Mouse (Mus musculus) lung, embryonic 16.5 days (tissue): Measurements from ENCODE around the gene Pmis2. TPM values are rescaled to one million over a fixed set of nuclear protein-coding genes. Genes with fewer than 3 reads are reported as not detected.

Source experiments
- ATAC-seq: fragments of 200-750 bp; cut with Nextera tagmentation; 2 replicates; pipeline ENCODE4 v1.8.0; 2017; ENCODE audit warnings: low read depth, mild to moderate bottlenecking, moderate library complexity
- H3K27ac ChIP-seq: fragments of 300-500 bp; sonication (generic); 2 replicates; pipeline ENCODE4 v1.5.1; 2014; ENCODE audit warnings: mild to moderate bottlenecking, control low read depth, low read length
- H3K27me3 ChIP-seq: fragments of 300-500 bp; sonication (generic); 2 replicates; pipeline ENCODE4 v1.6.1; 2014; ENCODE audit warnings: low read depth, low read length, mixed read lengths; ENCODE audit not compliant: control insufficient read depth, insufficient read depth
- H3K36me3 ChIP-seq: fragments of 300-500 bp; sonication (generic); 2 replicates; pipeline ENCODE4 v1.6.1; 2014; ENCODE audit warnings: low read length; ENCODE audit not compliant: control insufficient read depth, insufficient read depth
- H3K4me1 ChIP-seq: fragments of 300-500 bp; sonication (generic); replicated peaks from 2 replicates; pipeline ENCODE4 v1.6.1; 2014; ENCODE audit warnings: low read length, mixed read lengths; ENCODE audit not compliant: control insufficient read depth, insufficient read depth
- H3K4me2 ChIP-seq: fragments of 300-500 bp; sonication (generic); 2 replicates; pipeline ENCODE4 v1.6.1; 2014; ENCODE audit warnings: low read depth, low read length, control low read depth
- H3K4me3 ChIP-seq: fragments of 300-500 bp; sonication (generic); 2 replicates; pipeline ENCODE4 v1.5.1; 2014; ENCODE audit warnings: mild to moderate bottlenecking, low read length, control low read depth
- H3K9ac ChIP-seq: fragments of 300-500 bp; sonication (generic); 2 replicates; pipeline ENCODE4 v1.6.1; 2014; ENCODE audit warnings: low read length, control low read depth
- H3K9me3 ChIP-seq: fragments of 300-500 bp; sonication (generic); 2 replicates; pipeline ENCODE4 v1.6.1; 2016; ENCODE audit warnings: low read length; ENCODE audit not compliant: control insufficient read depth
- WGBS: fragments of 180-500 bp; shearing (Covaris S2); extraction: QIAGEN DNeasy Blood & Tissue Kit; methylation state at CpG from one replicate; pipeline ENCODE4 v1.1.7; 2014; 5-methylcytosine and 5-hydroxymethylcytosine counted together
- polyA plus RNA-seq: library from polyadenylated mRNA; unstranded; fragments of >200 nt; fragmentation: Nextera tagmentation; extraction: Ambion mirVana; gene quantifications from 2 replicates; pipeline ENCODE4 v1.2.1, GENCODE M21; 2015

Gene Pmis2
- not detected in 2 replicates for polyA plus RNA-seq

DNA sequence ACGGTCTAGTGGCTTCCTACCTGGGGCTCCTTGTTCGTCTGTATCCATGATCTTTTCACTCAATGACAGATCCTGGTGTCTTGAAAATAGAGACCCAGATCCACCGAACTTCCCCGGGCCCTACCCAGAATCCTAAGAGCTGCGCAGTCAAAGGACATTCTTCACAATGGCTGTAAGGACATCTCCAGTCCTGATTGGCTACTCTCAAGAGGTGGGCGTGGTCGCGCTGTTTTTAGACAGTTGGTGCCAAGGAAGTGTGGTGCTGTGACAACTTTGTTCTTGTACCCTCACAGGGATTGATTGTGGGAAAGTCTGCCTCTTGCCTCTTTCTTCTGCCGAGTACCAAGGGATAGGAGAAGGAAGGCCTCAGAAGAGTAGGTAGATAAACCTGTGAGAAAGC lies at the start of gene Pmis2:
Gene Pmis2 (minus strand): TSS at position 126 of the 400 bp plus-strand sequence.
- WGBS = 65% methylated on average over 9 of the region's 9 CpGs

DNA sequence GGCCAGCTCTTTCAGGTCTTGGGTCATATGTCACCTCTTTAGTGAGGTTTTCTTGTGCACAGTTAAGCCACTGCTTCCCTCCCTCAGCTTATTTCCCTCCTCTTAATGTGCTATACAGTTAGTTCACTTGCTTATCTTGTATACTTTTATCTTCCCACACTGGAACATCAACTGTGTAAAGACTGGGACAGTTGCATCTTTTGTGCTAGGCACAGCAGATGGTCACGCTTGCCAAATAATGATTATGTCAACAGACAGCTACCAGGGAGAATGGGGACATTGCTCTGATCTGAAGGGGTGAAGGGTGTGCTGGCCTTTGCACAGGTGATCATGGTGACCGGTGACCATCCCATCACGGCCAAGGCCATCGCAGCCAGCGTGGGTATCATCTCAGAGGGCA lies 48.3 kb upstream of the Pmis2 start:
- H3K27me3 ChIP-seq = peaks cover 16% of the 10 kb centered on the region
- H3K27ac ChIP-seq = no peak overlapping the region
- no peaks in the 10 kb centered on the region for H3K9me3 ChIP-seq
- WGBS = 86% methylated on average over 5 of the region's 5 CpGs
- no peaks in the 10 kb centered on the region for H3K36me3 ChIP-seq
- no peak overlapping the region for H3K4me3 ChIP-seq
- no peak for ATAC-seq
- no peak overlapping the region for H3K9ac ChIP-seq
- no peak overlapping the region for H3K4me2 ChIP-seq
- H3K4me1 ChIP-seq = peaks cover 2% of the 10 kb centered on the region; the same call in 1 of the 2 replicates

More for the DNA sequence above, at the start of gene Pmis2:
- no peak for ATAC-seq
- no peaks in the 10 kb centered on the region for H3K9me3 ChIP-seq
- no peaks in the 10 kb centered on the region for H3K36me3 ChIP-seq
- no peak within 1 kb of the TSS for H3K4me3 ChIP-seq
- no peaks in the 10 kb centered on the region for H3K4me1 ChIP-seq
- no peak within 1 kb of the TSS for H3K4me2 ChIP-seq
- H3K27me3 ChIP-seq = no peaks in the 10 kb centered on the region
- H3K27ac ChIP-seq = no peak within 1 kb of the TSS
- no peak within 1 kb of the TSS for H3K9ac ChIP-seq

DNA sequence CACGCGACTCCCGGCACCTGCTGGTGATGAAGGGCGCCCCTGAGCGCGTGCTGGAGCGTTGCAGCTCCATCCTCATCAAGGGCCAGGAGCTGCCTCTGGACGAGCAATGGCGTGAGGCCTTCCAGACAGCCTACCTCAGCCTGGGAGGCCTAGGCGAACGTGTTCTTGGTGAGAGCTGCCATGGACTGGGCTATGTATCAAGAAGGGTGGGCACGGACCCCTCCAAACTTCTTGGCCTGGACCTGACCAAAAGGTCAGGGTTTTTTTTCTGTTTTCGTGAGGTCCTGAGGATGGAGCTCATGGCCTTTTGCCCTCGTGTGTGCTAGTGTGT lies 46.3 kb upstream of the Pmis2 start:
- no peak for ATAC-seq
- 12% methylated on average over 14 of the region's 14 CpGs for WGBS
- Histone ChIP-seq H3K27ac (no peak overlapping the region), H3K36me3 (no peaks in the 10 kb centered on the region), H3K4me3 (peak overlapping the region; percentile 38), H3K4me2 (peak overlapping the region; percentile 52), H3K9ac (peak overlapping the region; percentile 22; the same call in 1 of the 2 replicates), H3K27me3 (peaks cover 16% of the 10 kb centered on the region), H3K4me1 (peaks cover 2% of the 10 kb centered on the region; the same call in 1 of the 2 replicates), H3K9me3 (no peaks in the 10 kb centered on the region)

DNA sequence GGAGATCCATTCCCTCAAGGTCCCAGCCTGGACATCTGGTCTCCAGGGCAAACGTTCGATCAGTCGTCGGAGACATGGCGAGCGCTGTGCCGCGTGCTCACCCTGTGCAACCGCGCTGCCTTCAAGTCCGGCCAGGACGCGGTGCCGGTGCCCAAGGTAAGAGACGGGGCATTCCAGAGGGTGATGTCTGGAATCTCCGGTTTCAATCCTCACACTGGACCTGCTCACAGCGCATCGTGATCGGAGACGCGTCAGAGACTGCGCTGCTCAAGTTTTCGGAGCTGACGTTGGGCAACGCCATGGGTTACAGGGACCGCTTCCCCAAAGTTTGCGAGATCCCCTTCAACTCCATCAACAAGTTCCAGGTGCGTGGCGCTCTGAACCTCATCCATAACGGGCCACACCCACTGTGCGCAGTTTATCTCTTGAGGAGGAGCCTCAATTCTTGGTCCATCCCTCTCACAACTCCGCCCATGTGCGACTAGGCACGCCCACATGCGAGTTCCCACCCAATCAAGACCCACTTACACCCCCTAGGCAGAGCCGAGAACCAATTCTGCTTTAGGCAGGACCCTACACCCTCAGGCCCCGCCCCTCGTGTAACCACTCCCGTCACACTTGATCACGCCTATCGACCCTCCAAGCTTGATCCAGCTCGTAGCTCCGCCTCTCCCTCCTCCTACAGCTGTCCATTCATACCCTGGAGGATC lies 45.8 kb upstream of the Pmis2 start:
- H3K4me3 ChIP-seq = peak overlapping the region; percentile 38
- H3K27ac ChIP-seq = no peak overlapping the region
- WGBS = 2% methylated on average over 43 of the region's 43 CpGs
- peak overlapping the region; percentile 22; the same call in 1 of the 2 replicates for H3K9ac ChIP-seq
- no peaks in the 10 kb centered on the region for H3K9me3 ChIP-seq
- H3K4me1 ChIP-seq = peaks cover 2% of the 10 kb centered on the region; the same call in 1 of the 2 replicates
- peak overlapping the region; percentile 52 for H3K4me2 ChIP-seq
- ATAC-seq = peak; percentile 93
- peaks cover 16% of the 10 kb centered on the region for H3K27me3 ChIP-seq
- no peaks in the 10 kb centered on the region for H3K36me3 ChIP-seq

DNA sequence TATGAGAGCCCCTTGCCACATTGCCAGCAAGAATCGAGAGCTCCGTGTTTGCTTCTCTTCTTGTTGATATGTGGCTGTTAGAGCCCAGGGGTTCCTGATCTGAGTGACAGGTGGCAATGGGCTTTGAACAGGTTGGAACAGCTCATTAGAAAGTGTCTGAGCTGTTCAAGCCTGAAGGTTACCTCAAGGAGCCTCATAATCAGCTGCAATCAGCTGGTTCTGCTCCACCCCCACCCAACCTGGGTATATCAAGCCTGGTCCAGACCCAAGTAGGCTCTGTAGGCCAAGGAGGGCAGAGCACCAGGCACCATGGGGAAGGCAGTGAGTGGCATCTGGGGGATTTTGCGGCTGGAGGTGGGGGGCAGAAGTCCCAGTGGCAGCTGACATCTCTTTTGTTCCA lies 40.5 kb upstream of the Pmis2 start, which contains the start of gene Atp4a:
Gene Atp4a (plus strand): TSS at position 268 of the 400 bp plus-strand sequence.
- no peaks in the 10 kb centered on the region for H3K36me3 ChIP-seq
- no peak within 1 kb of the TSS for H3K4me2 ChIP-seq
- H3K27ac ChIP-seq = no peak within 1 kb of the TSS
- peaks cover 1% of the 10 kb centered on the region; the same call in 1 of the 2 replicates for H3K4me1 ChIP-seq
- H3K4me3 ChIP-seq = no peak within 1 kb of the TSS
- H3K27me3 ChIP-seq = peaks cover 10% of the 10 kb centered on the region
- no peak within 1 kb of the TSS for H3K9ac ChIP-seq
- H3K9me3 ChIP-seq = no peaks in the 10 kb centered on the region
- no peak for ATAC-seq
- 85% methylated on average over 3 of the region's 3 CpGs for WGBS

DNA sequence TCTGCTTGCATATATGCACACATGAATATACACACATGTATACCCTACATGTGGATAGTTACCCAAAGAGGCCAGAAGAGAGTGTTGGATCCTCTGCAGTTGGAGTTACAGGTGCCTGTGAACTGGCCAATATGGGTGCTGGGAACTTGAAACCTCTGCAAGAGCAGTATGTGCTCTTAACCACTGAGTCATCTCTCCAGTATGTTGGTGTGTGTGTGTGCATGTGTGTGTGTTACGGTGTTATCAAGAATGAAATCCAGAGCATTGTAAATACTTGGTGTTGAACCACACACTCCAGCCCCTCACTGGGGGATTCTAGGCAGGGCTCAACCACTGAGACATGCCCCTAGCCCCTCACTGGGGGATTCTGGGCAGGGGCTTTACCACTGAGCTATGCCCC lies 36.0 kb upstream of the Pmis2 start:
- Histone ChIP-seq H3K4me3 (no peak overlapping the region), H3K4me1 (no peaks in the 10 kb centered on the region; the same call in 1 of the 2 replicates), H3K27ac (no peak overlapping the region), H3K9ac (no peak overlapping the region), H3K36me3 (no peaks in the 10 kb centered on the region), H3K27me3 (no peaks in the 10 kb centered on the region), H3K4me2 (no peak overlapping the region), H3K9me3 (no peaks in the 10 kb centered on the region)
- WGBS = 67% methylated on average over 1 of the region's 1 CpGs
- ATAC-seq = no peak

DNA sequence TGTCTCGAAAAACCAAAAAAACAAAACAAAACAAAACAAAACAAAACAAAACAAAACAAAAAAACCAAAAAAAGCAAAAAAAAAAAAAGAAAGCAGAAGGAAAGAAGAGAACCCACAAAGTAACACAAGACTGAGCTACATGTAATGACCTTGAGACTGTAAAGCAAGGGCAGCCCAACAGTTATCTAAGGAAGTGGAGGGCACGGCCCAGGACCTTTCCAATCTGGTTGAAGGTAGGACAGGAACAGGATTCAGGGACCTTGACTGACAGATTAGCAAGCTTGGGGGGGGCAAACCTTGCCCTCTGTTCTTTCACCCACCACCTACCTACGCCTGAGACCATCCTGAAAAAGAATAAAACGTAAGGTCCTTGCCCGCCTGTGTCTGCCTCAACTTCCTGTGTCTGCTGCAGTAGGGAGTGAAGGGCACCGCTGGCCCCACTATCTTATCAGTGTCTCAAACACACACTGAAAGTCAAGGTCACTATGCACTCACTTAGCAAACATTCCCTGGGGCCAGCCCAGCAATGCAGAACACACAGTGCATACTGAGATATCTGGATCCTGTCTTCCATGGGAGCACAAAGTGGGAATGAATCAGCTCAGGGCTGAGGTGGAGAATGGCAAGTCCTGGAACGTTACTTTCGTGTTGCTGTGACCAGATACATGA lies 34.9 kb upstream of the Pmis2 start:
- Histone ChIP-seq H3K4me2 (no peak overlapping the region), H3K9me3 (no peaks in the 10 kb centered on the region), H3K4me1 (no peaks in the 10 kb centered on the region; the same call in 1 of the 2 replicates), H3K9ac (no peak overlapping the region), H3K36me3 (no peaks in the 10 kb centered on the region), H3K27me3 (no peaks in the 10 kb centered on the region), H3K4me3 (no peak overlapping the region), H3K27ac (no peak overlapping the region)
- ATAC-seq = no peak
- 38% methylated on average over 8 of the region's 8 CpGs for WGBS

DNA sequence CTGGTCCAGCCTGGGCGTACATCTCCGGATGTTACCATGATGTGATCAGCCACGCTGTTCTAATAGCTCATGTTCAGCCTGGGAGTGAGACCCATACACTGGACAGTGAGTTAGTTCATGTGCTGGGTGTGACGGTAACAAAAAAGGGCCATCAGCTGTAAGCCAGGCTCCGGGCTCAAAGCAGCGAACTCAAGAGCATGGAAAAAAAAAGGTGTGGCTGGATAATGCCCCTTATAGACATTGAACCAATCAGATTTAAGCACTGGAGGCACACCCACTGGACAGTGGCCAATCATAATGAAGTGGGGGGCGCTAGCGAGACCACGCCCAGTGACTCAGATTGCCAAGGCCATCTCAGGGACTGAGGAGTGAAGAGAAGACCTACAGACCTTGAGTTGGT lies 27.2 kb upstream of the Pmis2 start, which contains the start of gene 2200002J24Rik:
Gene 2200002J24Rik (plus strand): TSS at position 338 of the 400 bp plus-strand sequence.
- H3K4me3 ChIP-seq = no peak within 1 kb of the TSS
- H3K4me1 ChIP-seq = peaks cover 10% of the 10 kb centered on the region
- WGBS = 39% methylated on average over 9 of the region's 9 CpGs
- H3K27me3 ChIP-seq = no peaks in the 10 kb centered on the region
- H3K4me2 ChIP-seq = no peak within 1 kb of the TSS
- no peaks in the 10 kb centered on the region for H3K9me3 ChIP-seq
- H3K9ac ChIP-seq = no peak within 1 kb of the TSS
- ATAC-seq = peak; percentile 31; the same call in 1 of the 2 replicates
- H3K27ac ChIP-seq = peak within 1 kb of the TSS; percentile 31; the same call in 1 of the 2 replicates
- no peaks in the 10 kb centered on the region for H3K36me3 ChIP-seq

DNA sequence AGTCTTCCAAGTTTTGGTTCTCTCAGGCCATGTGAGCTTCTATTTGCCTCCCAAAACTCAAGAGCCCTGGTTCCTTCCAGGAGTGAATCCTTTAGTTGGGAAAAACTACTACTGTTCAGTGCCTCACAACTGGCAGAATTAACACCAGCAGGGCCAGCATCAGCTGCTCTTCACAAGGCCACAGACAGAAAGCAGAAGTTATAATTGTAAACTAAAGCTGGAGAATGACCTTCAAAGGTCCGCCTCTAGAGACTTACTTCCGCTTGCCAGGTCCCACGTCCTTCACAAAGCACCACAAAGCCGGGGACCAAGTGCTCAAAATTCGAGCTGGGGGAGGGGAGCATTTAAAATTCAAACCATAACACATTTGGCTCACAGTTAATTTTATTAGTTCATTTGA lies 26.7 kb upstream of the Pmis2 start:
- Histone ChIP-seq H3K4me1 (peaks cover 10% of the 10 kb centered on the region), H3K27me3 (no peaks in the 10 kb centered on the region), H3K4me2 (no peak overlapping the region), H3K4me3 (no peak overlapping the region), H3K36me3 (no peaks in the 10 kb centered on the region), H3K9me3 (no peaks in the 10 kb centered on the region), H3K9ac (no peak overlapping the region), H3K27ac (peak overlapping the region; percentile 31; the same call in 1 of the 2 replicates)
- WGBS = 44% methylated on average over 5 of the region's 5 CpGs
- ATAC-seq = no peak
